Comparison of ENCODE assay signal across 19 mouse cellular contexts in genomic region chr1:88303762-88304161, GRCm38 (mm10). TPM values are rescaled to one million over a fixed set of nuclear protein-coding genes. Genes with fewer than 3 reads are reported as not detected.
DNase-seq lines count a peak whose midpoint lies in the region; TF ChIP-seq lines count a peak whose summit lies in the region.
"Had no signal": no experiment of that assay in that cellular context is flagged by ENCODE, and none has a peak within 500 bp of the region (broad histone marks: within the 10 kb centered on the region; RNA-seq: fewer than 3 reads in every experiment).

No protein-coding gene starts in this region.

- no peak for TF ChIP-seq CTCF in brain, embryonic 14.5 days (IDR thresholded peaks at IDR 0.05; ENCODE audit: borderline replicate concordance, extremely low read depth, insufficient read depth, insufficient read length)

- TF ChIP-seq POLR2A in brain, embryonic 14.5 days (IDR thresholded peaks at IDR 0.05; ENCODE audit: borderline replicate concordance, extremely low read depth, insufficient read depth, insufficient read length, poor library complexity, severe bottlenecking): no peak

- intact Hi-C loops in heart, postnatal 25 days (cut with DNase I): no loop called here
- intact Hi-C loops in gastrocnemius, postnatal 14 days (cut with DNase I; ENCODE audit: low total_unique reads): no loop called here

- DNase-seq in heart, adult 11 months: peak; percentile 93
- DNase-seq in heart, postnatal 25 days (ENCODE audit: low spot score): no peak
- peak; percentile 7 for DNase-seq in lung, postnatal 25 days (ENCODE audit: low spot score)
- DNase-seq in lung, postnatal 14 days: no peak
- peak; percentile 1 for DNase-seq in brain, embryonic 14.5 days (ENCODE audit: low read depth)
- peak; percentile 0 for DNase-seq in skeletal muscle tissue, adult 2 months (ENCODE audit: low read depth, low spot score)
- DNase-seq in gastrocnemius, postnatal 14 days: no peak
- no peak for DNase-seq in frontal cortex, postnatal 14 days (ENCODE audit: low spot score in 2 of 2)
- DNase-seq: adrenal gland, postnatal 36 days; cerebellum, adult 9-11 months; kidney, adult 9 months; right cerebral cortex, postnatal 14 days; thymus, postnatal 4 days had no signal

RNA-seq across cellular contexts. Expression of gene Trpm8, which starts 26.3 kb away (rescaled TPM):
- not detected for total RNA-seq in heart, postnatal 25 days (2021)
- polyA plus RNA-seq in brain, embryonic 14.5 days (2012; rRNA removed): 0.10 TPM in 2 replicates
- total RNA-seq in gastrocnemius, postnatal 14 days (2021): not detected
- total RNA-seq: adrenal gland, postnatal 36 days; granulocyte monocyte progenitor cell, adult 5-6 weeks; megakaryocyte-erythroid progenitor cell, adult 5-6 weeks had no signal
- polyA plus RNA-seq: embryonic facial prominence, embryonic 11.5 days; heart, embryonic 16.5 days; limb, embryonic 15.5 days; lung, postnatal 0 days had no signal

RNA-seq across cellular contexts. Expression of gene Hjurp, which starts 26.3 kb away (rescaled TPM):
- total RNA-seq in heart, postnatal 25 days (2021): 10 to 100 TPM; 14.5 to 14.6 TPM
- 140 and 179 TPM in 2 replicates for polyA plus RNA-seq in brain, embryonic 14.5 days (2012; rRNA removed)
- 10 to 100 TPM; 16.8 to 17.1 TPM for total RNA-seq in gastrocnemius, postnatal 14 days (2021)

Comparison
In these comparisons a context has a peak if more than half of its experiments do, and no peak if none do; other contexts are left out.
1. DNase-seq: peak in heart, adult 11 months (single experiment), lung, postnatal 25 days (single experiment), brain, embryonic 14.5 days (single experiment) and skeletal muscle tissue, adult 2 months (single experiment); none in heart, postnatal 25 days (single experiment), lung, postnatal 14 days (single experiment), gastrocnemius, postnatal 14 days (single experiment) and frontal cortex, postnatal 14 days (0 of 2).